Mouse (Mus musculus): ENCODE results near the gene Mosmo.

The Mosmo gene

GRCm38 (mm10) chr7:120677001-120677643 is at the start of gene Mosmo:
Gene Mosmo, plus strand, starts transcription at chr7:120677618.
- peak; percentile 41 for DNase-seq (ENCODE audit: low read depth, low spot score)

- DNase-seq (ENCODE audit: low read depth, low spot score): peak; percentile 29
Observed at GRCm38 (mm10) chr7:120632518-120632917, 44.9 kb upstream of the Mosmo start.

GRCm38 (mm10) chr7:120634301-120634700 is 43.1 kb upstream of the Mosmo start:
- DNase-seq (ENCODE audit: low read depth, low spot score): peak; percentile 5

- DNase-seq (ENCODE audit: low read depth, low spot score): peak; percentile 90
Observed at GRCm38 (mm10) chr7:120634711-120635361, 42.6 kb upstream of the Mosmo start, which contains the start of gene Uqcrc2. Gene Uqcrc2, plus strand, starts transcription at chr7:120635176.

- DNase-seq (ENCODE audit: low read depth, low spot score): no peak
Observed at GRCm38 (mm10) chr7:120635362-120635781, 42.0 kb upstream of the Mosmo start.

- DNase-seq (ENCODE audit: low read depth, low spot score): peak; percentile 39
Observed at GRCm38 (mm10) chr7:120635821-120636220, 41.6 kb upstream of the Mosmo start.

GRCm38 (mm10) chr7:120643217-120643616 is 34.2 kb upstream of the Mosmo start:
- DNase-seq (ENCODE audit: low read depth, low spot score): peak; percentile 42

- DNase-seq (ENCODE audit: low read depth, low spot score): no peak
Observed at GRCm38 (mm10) chr7:120647849-120648248, 29.6 kb upstream of the Mosmo start.

GRCm38 (mm10) chr7:120662079-120662478 is 15.3 kb upstream of the Mosmo start:
- DNase-seq (ENCODE audit: low read depth, low spot score): no peak

- peak; percentile 71 for DNase-seq (ENCODE audit: low read depth, low spot score)
Observed at GRCm38 (mm10) chr7:120670153-120670875, 7.1 kb upstream of the Mosmo start, which contains the start of gene Pdzd9. Gene Pdzd9, minus strand, starts transcription at chr7:120670343.

- no peak for DNase-seq (ENCODE audit: low read depth, low spot score)
Observed at GRCm38 (mm10) chr7:120671271-120671670, 6.1 kb upstream of the Mosmo start.

- DNase-seq (ENCODE audit: low read depth, low spot score): no peak
Observed at GRCm38 (mm10) chr7:120677764-120678531, 530 bp downstream of the Mosmo start.

- DNase-seq (ENCODE audit: low read depth, low spot score): no peak
Observed at GRCm38 (mm10) chr7:120679023-120679422, 1.6 kb downstream of the Mosmo start.

- DNase-seq (ENCODE audit: low read depth, low spot score): no peak
Observed at GRCm38 (mm10) chr7:120682002-120682401, 4.6 kb downstream of the Mosmo start.

- no peak for DNase-seq (ENCODE audit: low read depth, low spot score)
Observed at GRCm38 (mm10) chr7:120684731-120685161, 7.3 kb downstream of the Mosmo start.

GRCm38 (mm10) chr7:120685227-120685626 is 7.8 kb downstream of the Mosmo start:
- no peak for DNase-seq (ENCODE audit: low read depth, low spot score)

- DNase-seq (ENCODE audit: low read depth, low spot score): peak; percentile 68
Observed at GRCm38 (mm10) chr7:120690634-120691033, 13.2 kb downstream of the Mosmo start.

GRCm38 (mm10) chr7:120693831-120694375 is 16.5 kb downstream of the Mosmo start:
- DNase-seq (ENCODE audit: low read depth, low spot score): no peak

GRCm38 (mm10) chr7:120695196-120695595 is 17.8 kb downstream of the Mosmo start:
- peak; percentile 44 for DNase-seq (ENCODE audit: low read depth, low spot score)

- DNase-seq (ENCODE audit: low read depth, low spot score): peak; percentile 59
Observed at GRCm38 (mm10) chr7:120695641-120696040, 18.2 kb downstream of the Mosmo start.

- DNase-seq (ENCODE audit: low read depth, low spot score): peak; percentile 64
Observed at GRCm38 (mm10) chr7:120696331-120696730, 18.9 kb downstream of the Mosmo start.
